Mouse (Mus musculus): ENCODE data around the gene Meiob. TPM values are rescaled to one million over a fixed set of nuclear protein-coding genes. Genes with fewer than 3 reads are reported as not detected.

Gene Meiob
- 0.49 and 0.74 TPM in 2 replicates for polyA plus RNA-seq (2012; rRNA removed)

DNA sequence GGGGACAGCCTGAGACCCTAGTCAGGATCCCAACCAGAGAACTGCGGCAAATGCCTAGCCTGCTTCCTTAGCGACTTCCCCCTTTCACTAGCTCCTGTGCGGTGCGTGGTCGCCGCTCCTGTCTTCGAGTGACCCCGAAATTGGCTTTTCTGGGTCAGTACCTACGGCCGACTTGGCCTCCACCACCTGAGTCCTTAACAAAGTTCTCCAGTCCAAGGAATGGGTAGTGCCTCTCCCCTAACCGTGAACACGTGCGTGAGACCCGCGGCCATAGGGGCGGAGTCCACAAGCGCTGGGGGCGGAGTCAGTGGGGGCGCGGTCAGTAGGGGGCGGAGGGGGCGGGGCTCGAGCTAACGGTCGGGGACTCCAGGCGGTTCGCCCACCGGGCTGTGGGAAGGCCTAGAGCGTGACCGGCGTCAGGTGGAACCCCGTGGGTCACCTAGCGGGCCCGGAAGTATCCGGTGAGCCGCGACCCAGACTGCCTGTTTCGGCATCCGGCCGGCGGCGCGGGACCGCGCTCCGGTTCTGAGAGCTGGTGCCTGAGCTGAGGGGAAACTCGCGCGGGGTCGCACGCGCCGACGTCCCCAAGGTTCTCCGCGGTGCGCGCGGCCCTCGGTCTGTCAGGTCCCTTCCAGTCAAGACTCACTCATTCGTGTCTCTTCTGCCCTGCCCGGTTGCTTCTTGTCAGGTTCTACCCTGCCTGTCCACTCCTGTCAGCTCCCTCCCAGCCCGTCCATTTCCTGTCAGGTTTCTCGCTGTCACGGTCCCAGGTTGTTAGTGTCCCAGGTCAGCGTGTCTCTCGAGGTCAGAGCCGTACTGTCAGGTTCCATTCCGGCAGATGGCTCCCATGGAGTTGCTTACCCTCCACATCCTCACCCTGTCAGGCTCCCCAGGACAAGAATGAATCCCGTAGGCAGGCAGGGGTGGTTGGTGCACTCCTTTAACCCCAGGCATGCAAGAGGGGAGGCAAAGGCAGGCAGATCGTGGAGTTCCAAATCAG is at the start of gene Meiob:
Meiob (plus strand) TSS at position 338 of the 1,000 bp plus-strand sequence.

DNA sequence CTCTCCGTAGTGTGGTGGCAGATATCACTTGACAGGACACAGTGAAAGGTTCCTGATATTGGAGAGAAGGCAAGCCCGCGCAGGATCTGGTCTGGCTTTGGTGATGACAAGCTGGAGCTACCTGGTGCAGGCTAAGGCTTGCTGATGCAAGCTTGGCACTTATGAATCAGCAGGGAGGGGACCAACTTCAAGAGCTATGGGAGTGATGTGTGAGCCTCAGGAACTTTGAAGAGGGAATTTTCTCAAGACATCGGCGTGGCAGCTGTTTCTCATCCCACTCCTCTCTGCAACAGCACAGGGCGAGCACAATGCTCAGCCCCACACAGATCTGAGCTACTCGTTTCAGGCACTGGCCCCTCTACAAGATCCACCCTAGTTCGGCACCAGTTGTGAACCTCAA is 35.8 kb downstream of the Meiob start, which contains the start of gene Hagh:
Hagh (plus strand) TSS at position 302 of the 400 bp plus-strand sequence.

DNA sequence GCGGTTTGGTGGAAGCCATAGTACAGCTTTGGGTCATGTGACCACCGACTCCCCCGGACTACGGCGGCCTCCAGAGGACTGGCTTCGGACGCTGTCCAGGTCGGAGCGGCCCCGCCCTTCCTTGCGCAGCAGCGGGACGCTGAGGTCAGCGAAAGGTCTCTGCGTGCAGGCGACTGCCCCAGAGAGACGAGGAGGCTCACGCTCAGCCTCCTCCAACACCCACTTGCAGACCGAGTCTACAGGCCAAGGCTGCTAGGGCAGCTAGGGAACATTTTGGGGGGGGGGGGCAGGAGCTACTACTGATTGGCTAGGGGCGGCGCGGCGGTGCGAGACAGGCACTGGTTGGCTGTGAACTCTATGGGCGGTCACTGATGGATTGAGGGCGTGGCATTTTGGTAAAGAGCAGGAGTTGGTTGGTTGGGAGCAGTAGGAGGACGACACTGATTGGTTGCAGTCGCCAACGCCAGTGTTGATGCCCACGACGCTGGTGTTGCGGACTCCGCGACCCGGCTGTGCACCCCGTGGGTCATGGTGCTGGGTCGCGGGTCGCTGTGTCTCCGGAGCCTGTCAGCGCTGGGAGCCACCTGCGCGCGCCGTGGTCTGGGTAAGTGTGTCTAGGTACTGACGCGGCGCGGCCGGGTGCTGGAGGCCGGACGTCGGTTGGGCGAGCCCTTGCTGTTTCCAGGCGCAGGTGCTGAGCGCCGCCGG is 46.1 kb downstream of the Meiob start, which contains the start of gene Fahd1:
Fahd1 (minus strand) TSS at position 300 of the 708 bp plus-strand sequence.

DNA sequence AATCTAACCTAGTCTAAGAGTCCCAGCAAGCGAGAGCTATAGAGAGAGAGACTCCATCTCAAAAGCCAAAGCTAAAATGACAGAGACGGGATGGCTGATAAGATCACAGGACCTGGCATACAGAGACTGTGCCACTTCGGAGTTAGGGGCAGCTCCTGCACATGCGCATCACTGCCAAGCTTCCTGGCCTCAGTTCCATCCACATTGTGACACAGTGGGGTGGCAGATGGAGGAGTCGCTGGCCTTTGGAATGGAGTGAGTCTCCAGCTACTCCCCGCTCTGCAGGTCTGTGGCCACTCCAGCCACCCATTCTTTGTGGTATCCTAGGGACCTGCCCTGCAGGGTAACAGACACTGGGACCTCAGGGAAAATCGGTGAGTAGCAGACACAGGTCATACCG is 61.7 kb downstream of the Meiob start, which contains the start of gene Igfals:
Igfals (plus strand) TSS at position 222 of the 400 bp plus-strand sequence.

DNA sequence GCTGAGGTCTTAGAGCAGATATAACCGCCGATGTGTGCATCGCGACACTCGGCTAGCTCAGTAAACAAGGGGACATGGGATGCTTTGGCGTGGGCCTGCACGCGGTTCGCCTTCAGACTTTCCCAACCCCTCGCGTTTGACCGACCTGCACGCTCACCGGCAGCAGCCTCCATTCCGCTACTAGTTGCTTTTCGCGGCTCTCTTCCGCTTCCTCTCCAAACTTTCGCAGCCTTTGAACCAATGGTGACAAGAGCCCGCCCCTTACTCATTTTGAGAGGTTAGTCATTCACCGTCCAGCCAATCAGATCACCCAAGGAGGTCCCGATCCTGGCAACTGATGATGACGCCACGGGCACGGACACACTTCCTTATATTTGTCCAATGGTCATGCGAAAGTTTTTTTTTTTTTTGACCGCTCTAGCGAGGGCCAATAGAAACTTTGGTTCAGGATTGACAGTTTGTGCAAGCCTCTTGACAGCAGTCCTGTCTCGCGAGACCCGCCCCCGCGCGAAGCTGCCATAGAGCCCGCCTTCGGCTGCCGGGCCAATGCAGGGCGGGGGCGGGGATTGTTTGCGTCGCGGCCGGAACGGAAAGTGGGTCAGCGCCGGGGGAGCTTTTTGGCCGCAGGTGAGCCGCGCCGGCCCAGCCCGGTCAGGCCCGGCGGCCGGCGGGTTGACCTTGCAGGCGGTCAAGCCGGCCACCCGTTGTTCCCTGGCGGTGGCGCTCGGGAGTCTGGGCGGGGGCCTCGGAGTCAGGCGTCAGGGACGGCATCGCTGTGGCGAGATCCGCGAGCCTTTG is 82.2 kb downstream of the Meiob start, which contains the start of the genes Nubp2 and Spsb3:
Nubp2 (minus strand) TSS at position 216 of the 798 bp plus-strand sequence.
Spsb3 (plus strand) TSS at position 510 of the 798 bp plus-strand sequence.

Other genes starting within 250 kb of the Meiob start
- gene Tsc2, start 171.7 kb upstream of the Meiob start, polyA plus RNA-seq (2012; rRNA removed), result 17.8 and 20.1 TPM in 2 replicates
- gene Nthl1, start 171.6 kb upstream of the Meiob start, polyA plus RNA-seq (2012; rRNA removed), result 5.8 and 6.5 TPM in 2 replicates
- 10.7 and 11.8 TPM in 2 replicates for gene Slc9a3r2, start 154.0 kb upstream of the Meiob start, polyA plus RNA-seq (2012; rRNA removed)
- 0.07 and 0.16 TPM in 2 replicates for gene Npw, start 145.8 kb upstream of the Meiob start, polyA plus RNA-seq (2012; rRNA removed)
- 21.7 and 27.6 TPM in 2 replicates for gene Zfp598, start 134.6 kb upstream of the Meiob start, polyA plus RNA-seq (2012; rRNA removed)
- gene Syngr3, start 114.3 kb upstream of the Meiob start, polyA plus RNA-seq (2012; rRNA removed), result 0.12 and 0.14 TPM in 2 replicates
- gene Gfer, start 108.1 kb upstream of the Meiob start, polyA plus RNA-seq (2012; rRNA removed), result 18.4 and 20.5 TPM in 2 replicates
- 1.1 and 1.2 TPM in 2 replicates for gene Noxo1, start 108.1 kb upstream of the Meiob start, polyA plus RNA-seq (2012; rRNA removed)
- 17.9 and 18.1 TPM in 2 replicates for gene Tbl3, start 96.6 kb upstream of the Meiob start, polyA plus RNA-seq (2012; rRNA removed)
- gene Rnf151, start 86.2 kb upstream of the Meiob start, polyA plus RNA-seq (2012; rRNA removed), result 0.10 TPM in 1 of 2 replicates, not detected in the other
- gene Rps2, start 86.2 kb upstream of the Meiob start, polyA plus RNA-seq (2012; rRNA removed), result 1,642 and 1,684 TPM in 2 replicates
- 215 and 225 TPM in 2 replicates for gene Ndufb10, start 79.8 kb upstream of the Meiob start, polyA plus RNA-seq (2012; rRNA removed)
- 0.11 and 0.13 TPM in 2 replicates for gene Rpl3l, start 76.5 kb upstream of the Meiob start, polyA plus RNA-seq (2012; rRNA removed)
- 91.0 and 112 TPM in 2 replicates for gene Msrb1, start 67.6 kb upstream of the Meiob start, polyA plus RNA-seq (2012; rRNA removed)
- gene Hs3st6, start 51.3 kb upstream of the Meiob start, polyA plus RNA-seq (2012; rRNA removed), result 0.84 and 0.96 TPM in 2 replicates
- gene Hagh, start 35.9 kb downstream of the Meiob start, polyA plus RNA-seq (2012; rRNA removed), result 160 and 200 TPM in 2 replicates
- 43.4 and 44.7 TPM in 2 replicates for gene Fahd1, start 46.1 kb downstream of the Meiob start, polyA plus RNA-seq (2012; rRNA removed)
- gene Igfals, start 61.7 kb downstream of the Meiob start, polyA plus RNA-seq (2012; rRNA removed), result 12.4 and 15.1 TPM in 2 replicates
- gene Nubp2, start 82.1 kb downstream of the Meiob start, polyA plus RNA-seq (2012; rRNA removed), result 15.4 and 17.7 TPM in 2 replicates
- 26.4 and 28.2 TPM in 2 replicates for gene Spsb3, start 82.4 kb downstream of the Meiob start, polyA plus RNA-seq (2012; rRNA removed)
- gene Eme2, start 90.8 kb downstream of the Meiob start, polyA plus RNA-seq (2012; rRNA removed), result 11.2 and 11.3 TPM in 2 replicates
- gene Mrps34, start 90.8 kb downstream of the Meiob start, polyA plus RNA-seq (2012; rRNA removed), result 52.2 and 58.3 TPM in 2 replicates
- gene Nme3, start 92.2 kb downstream of the Meiob start, polyA plus RNA-seq (2012; rRNA removed), result 32.3 and 35.5 TPM in 2 replicates
- gene Mapk8ip3, start 132.7 kb downstream of the Meiob start, polyA plus RNA-seq (2012; rRNA removed), result 23.9 and 32.5 TPM in 2 replicates
- 17.3 and 17.8 TPM in 2 replicates for gene Jpt2, start 156.4 kb downstream of the Meiob start, polyA plus RNA-seq (2012; rRNA removed)
- gene Cramp1l, start 211.5 kb downstream of the Meiob start, polyA plus RNA-seq (2012; rRNA removed), result 5.4 and 6.9 TPM in 2 replicates
- gene Ift140, start 211.8 kb downstream of the Meiob start, polyA plus RNA-seq (2012; rRNA removed), result 36.6 and 39.0 TPM in 2 replicates

All from liver, embryonic 18 days (tissue).